Mouse (Mus musculus): ENCODE data around the gene Srprb. TPM values are rescaled to one million over a fixed set of nuclear protein-coding genes. Genes with fewer than 3 reads are reported as not detected.

Gene Srprb
- 10 to 100 TPM; 22.9 to 28.7 TPM for polyA plus RNA-seq (2017; shearing (Covaris generic))

- ATAC-seq, result peak; percentile 100
Measured at GRCm38 (mm10) chr9:103201561-103202260, at the start of gene Srprb. TSS of gene Srprb (minus strand) at chr9:103202137.

- no peak for ATAC-seq
Measured at GRCm38 (mm10) chr9:103248618-103249017, 46.7 kb upstream of the Srprb start.

- no peak for ATAC-seq
Measured at GRCm38 (mm10) chr9:103246526-103247168, 44.7 kb upstream of the Srprb start.

GRCm38 (mm10) chr9:103243640-103244039 is 41.7 kb upstream of the Srprb start:
- no peak for ATAC-seq

GRCm38 (mm10) chr9:103241206-103241605 is 39.3 kb upstream of the Srprb start:
- no peak for ATAC-seq

- ATAC-seq, result no peak
Measured at GRCm38 (mm10) chr9:103239471-103239870, 37.5 kb upstream of the Srprb start.

GRCm38 (mm10) chr9:103234565-103235165 is 32.7 kb upstream of the Srprb start:
- ATAC-seq, result no peak

- no peak for ATAC-seq
Measured at GRCm38 (mm10) chr9:103234059-103234458, 32.1 kb upstream of the Srprb start.

- no peak for ATAC-seq
Measured at GRCm38 (mm10) chr9:103233006-103233395, 31.1 kb upstream of the Srprb start.

GRCm38 (mm10) chr9:103232232-103233005 is 30.5 kb upstream of the Srprb start:
- ATAC-seq, result no peak

GRCm38 (mm10) chr9:103230151-103230951 is 28.4 kb upstream of the Srprb start, which contains the start of the genes Gm20425 and Trf:
TSS of gene Gm20425 (minus strand) at chr9:103230307.
TSS of gene Trf (minus strand) at chr9:103230444.
- ATAC-seq, result no peak

GRCm38 (mm10) chr9:103229037-103229867 is 27.3 kb upstream of the Srprb start:
- no peak for ATAC-seq

- no peak for ATAC-seq
Measured at GRCm38 (mm10) chr9:103228370-103229003, 26.6 kb upstream of the Srprb start.

GRCm38 (mm10) chr9:103227760-103228159 is 25.8 kb upstream of the Srprb start:
- ATAC-seq, result no peak

- no peak for ATAC-seq
Measured at GRCm38 (mm10) chr9:103226806-103227205, 24.9 kb upstream of the Srprb start.

GRCm38 (mm10) chr9:103225464-103225863 is 23.5 kb upstream of the Srprb start:
- no peak for ATAC-seq

GRCm38 (mm10) chr9:103224721-103225120 is 22.8 kb upstream of the Srprb start:
- ATAC-seq, result no peak

- no peak for ATAC-seq
Measured at GRCm38 (mm10) chr9:103214281-103214680, 12.3 kb upstream of the Srprb start.

- ATAC-seq, result no peak
Measured at GRCm38 (mm10) chr9:103213631-103214030, 11.7 kb upstream of the Srprb start.

GRCm38 (mm10) chr9:103212654-103213420 is 10.9 kb upstream of the Srprb start:
- ATAC-seq, result no peak
